Mouse (Mus musculus) embryonic facial prominence, embryonic 14.5 days (tissue): ENCODE measurements around the gene Pbx1. TPM values are rescaled to one million over a fixed set of nuclear protein-coding genes. Genes with fewer than 3 reads are reported as not detected.
A peak's percentile ranks its signal among the peaks of the same experiment; 100 is the strongest.

Experiments
- ATAC-seq: fragments of 200-750 bp; cut with Nextera tagmentation; 2 replicates; pipeline ENCODE4 v1.8.0; 2017; ENCODE audit warnings: low read depth, moderate number of reproducible peaks, moderate TSS enrichment
- DNase-seq: peaks from one replicate; pipeline ENCODE4 v3.0.0-alpha.2; 2015; ENCODE audit warnings: low spot score
- H3K27ac ChIP-seq: fragments of 300-500 bp; sonication (generic); replicated peaks from 2 replicates; pipeline ENCODE4 v1.5.1; 2014; ENCODE audit warnings: low read depth, mild to moderate bottlenecking, low read length, moderate library complexity
- H3K27me3 ChIP-seq: fragments of 300-500 bp; sonication (generic); replicated peaks from 2 replicates; pipeline ENCODE4 v1.6.1; 2014; ENCODE audit warnings: low read length; ENCODE audit not compliant: control insufficient read depth, insufficient read depth
- H3K36me3 ChIP-seq: fragments of 300-500 bp; sonication (generic); 2 replicates; pipeline ENCODE4 v1.6.1; 2014; ENCODE audit warnings: low read length, mixed read lengths; ENCODE audit not compliant: control insufficient read depth, insufficient read depth
- H3K4me1 ChIP-seq: fragments of 300-500 bp; sonication (generic); 2 replicates; pipeline ENCODE4 v1.6.1; 2014; ENCODE audit warnings: antibody characterized with exemption, low read length; ENCODE audit not compliant: control insufficient read depth, insufficient read depth
- H3K4me2 ChIP-seq: fragments of 300-500 bp; sonication (generic); 2 replicates; pipeline ENCODE4 v1.6.1; 2014; ENCODE audit warnings: low read depth, mild to moderate bottlenecking, low read length, moderate library complexity, mixed read lengths
- H3K4me3 ChIP-seq: fragments of 300-500 bp; sonication (generic); 2 replicates; pipeline ENCODE4 v1.5.1; 2014; ENCODE audit warnings: low read depth, mild to moderate bottlenecking, low read length
- H3K9ac ChIP-seq: fragments of 300-500 bp; sonication (generic); 2 replicates; pipeline ENCODE4 v1.6.1; 2014; ENCODE audit warnings: low read depth, mild to moderate bottlenecking, low read length, moderate library complexity, mixed read lengths
- H3K9me3 ChIP-seq: fragments of 300-500 bp; sonication (generic); 2 replicates; pipeline ENCODE4 v1.6.1; 2016; ENCODE audit warnings: low read length; ENCODE audit not compliant: control insufficient read depth
- WGBS: fragments of 180-500 bp; shearing (Covaris S2); extraction: QIAGEN DNeasy Blood & Tissue Kit; methylation state at CpG from one replicate; pipeline ENCODE4 v1.1.7; 2014; 5-methylcytosine and 5-hydroxymethylcytosine counted together
- polyA plus RNA-seq: library from polyadenylated mRNA; unstranded; fragments of >200 nt; fragmentation: Nextera tagmentation; extraction: Ambion mirVana; gene quantifications from 2 replicates; pipeline ENCODE4 v1.2.1, GENCODE M21; 2014

Pbx1 gene
- polyA plus RNA-seq, 1 experiment from 2014 or later: 30.5 TPM

GRCm38 (mm10) chr1:168386159-168386558, 45.9 kb downstream of the Pbx1 start:
- no peak for ATAC-seq
- Histone ChIP-seq H3K9ac (no peak overlapping the region), H3K4me1 (peaks cover 53% of the 10 kb centered on the region), H3K4me2 (no peak overlapping the region), H3K36me3 (peaks cover 10% of the 10 kb centered on the region; the same call in 1 of the 2 replicates), H3K27me3 (no peaks in the 10 kb centered on the region), H3K4me3 (no peak overlapping the region), H3K27ac (no peak overlapping the region), H3K9me3 (no peaks in the 10 kb centered on the region)
- 70% methylated on average over 6 of the region's 6 CpGs for WGBS
- DNase-seq: no peak

- Histone ChIP-seq H3K9ac (no peak overlapping the region), H3K9me3 (no peaks in the 10 kb centered on the region), H3K4me3 (no peak overlapping the region), H3K36me3 (peaks cover 11% of the 10 kb centered on the region; the same call in 1 of the 2 replicates), H3K4me1 (peaks cover 61% of the 10 kb centered on the region), H3K27me3 (no peaks in the 10 kb centered on the region), H3K27ac (peak overlapping the region; percentile 56), H3K4me2 (no peak overlapping the region)
- 17% methylated on average over 6 of the region's 6 CpGs for WGBS
- DNase-seq (no peak), ATAC-seq (no peak)
Measured at GRCm38 (mm10) chr1:168384594-168384955, 47.5 kb downstream of the Pbx1 start.

GRCm38 (mm10) chr1:168383832-168384593, 48.1 kb downstream of the Pbx1 start:
- Histone ChIP-seq H3K27ac (peak overlapping the region; percentile 56), H3K9ac (no peak overlapping the region), H3K9me3 (no peaks in the 10 kb centered on the region), H3K27me3 (no peaks in the 10 kb centered on the region), H3K4me2 (no peak overlapping the region), H3K4me1 (peaks cover 63% of the 10 kb centered on the region), H3K36me3 (0 out of 2 replicates have a peak, but pooled peaks cover 7% of the 10 kb centered on the region), H3K4me3 (no peak overlapping the region)
- ATAC-seq (peak; percentile 30), DNase-seq (peak; percentile 56)
- WGBS: 38% methylated on average over 5 of the region's 5 CpGs

- H3K36me3 ChIP-seq: 0 out of 2 replicates have a peak, but pooled peaks cover 7% of the 10 kb centered on the region
- ATAC-seq (peak; percentile 80), DNase-seq (peak; percentile 90)
- H3K9ac ChIP-seq: no peak overlapping the region
- no peaks in the 10 kb centered on the region for H3K27me3 ChIP-seq
- WGBS: 9% methylated on average over 4 of the region's 4 CpGs
- H3K4me1 ChIP-seq: peaks cover 64% of the 10 kb centered on the region
- no peaks in the 10 kb centered on the region for H3K9me3 ChIP-seq
- no peak overlapping the region for H3K4me3 ChIP-seq
- peak overlapping the region; percentile 56; the same call in 1 of the 2 replicates for H3K27ac ChIP-seq
- no peak overlapping the region for H3K4me2 ChIP-seq
Measured at GRCm38 (mm10) chr1:168382823-168383157, 49.3 kb downstream of the Pbx1 start.

GRCm38 (mm10) chr1:168382106-168382822, 49.8 kb downstream of the Pbx1 start:
- H3K9ac ChIP-seq: no peak overlapping the region
- peaks cover 64% of the 10 kb centered on the region for H3K4me1 ChIP-seq
- ATAC-seq: peak; percentile 34
- H3K9me3 ChIP-seq: no peaks in the 10 kb centered on the region
- no peak overlapping the region for H3K4me2 ChIP-seq
- no peak overlapping the region for H3K4me3 ChIP-seq
- H3K27me3 ChIP-seq: no peaks in the 10 kb centered on the region
- WGBS: 20% methylated on average over 9 of the region's 9 CpGs
- DNase-seq: no peak
- peak overlapping the region; percentile 56 for H3K27ac ChIP-seq
- H3K36me3 ChIP-seq: 0 out of 2 replicates have a peak, but pooled peaks cover 7% of the 10 kb centered on the region

GRCm38 (mm10) chr1:168381451-168381850, 50.6 kb downstream of the Pbx1 start:
- no peak overlapping the region for H3K4me2 ChIP-seq
- H3K9me3 ChIP-seq: no peaks in the 10 kb centered on the region
- no peak overlapping the region for H3K27ac ChIP-seq
- H3K4me3 ChIP-seq: no peak overlapping the region
- ATAC-seq (no peak), DNase-seq (no peak)
- H3K36me3 ChIP-seq: 0 out of 2 replicates have a peak, but pooled peaks cover 7% of the 10 kb centered on the region
- no peaks in the 10 kb centered on the region for H3K27me3 ChIP-seq
- no peak overlapping the region for H3K9ac ChIP-seq
- WGBS: 43% methylated on average over 4 of the region's 4 CpGs
- peaks cover 64% of the 10 kb centered on the region for H3K4me1 ChIP-seq

- Histone ChIP-seq H3K9me3 (no peaks in the 10 kb centered on the region), H3K27me3 (no peaks in the 10 kb centered on the region), H3K36me3 (peaks cover 7% of the 10 kb centered on the region; the same call in 1 of the 2 replicates), H3K27ac (no peak overlapping the region), H3K4me2 (no peak overlapping the region), H3K9ac (no peak overlapping the region), H3K4me1 (peaks cover 54% of the 10 kb centered on the region), H3K4me3 (no peak overlapping the region)
- WGBS: 47% methylated on average over 9 of the region's 9 CpGs
- ATAC-seq: no peak
- no peak for DNase-seq
Measured at GRCm38 (mm10) chr1:168380241-168380770, 51.8 kb downstream of the Pbx1 start.

- Histone ChIP-seq H3K4me2 (no peak overlapping the region), H3K4me1 (peaks cover 28% of the 10 kb centered on the region), H3K27ac (no peak overlapping the region), H3K36me3 (peaks cover 7% of the 10 kb centered on the region; the same call in 1 of the 2 replicates), H3K9ac (no peak overlapping the region), H3K27me3 (no peaks in the 10 kb centered on the region), H3K9me3 (no peaks in the 10 kb centered on the region), H3K4me3 (no peak overlapping the region)
- WGBS: 39% methylated on average over 6 of the region's 6 CpGs
- DNase-seq (no peak), ATAC-seq (no peak)
Measured at GRCm38 (mm10) chr1:168377650-168378049, 54.4 kb downstream of the Pbx1 start.
